Mouse (Mus musculus): ENCODE results near the gene Crcp. TPM values are rescaled to one million over a fixed set of nuclear protein-coding genes. Genes with fewer than 3 reads are reported as not detected.

Gene Crcp
- total and polyA plus RNA-seq, 3 experiments: 12.4 to 86.2 (median 45.0) TPM

DNA sequence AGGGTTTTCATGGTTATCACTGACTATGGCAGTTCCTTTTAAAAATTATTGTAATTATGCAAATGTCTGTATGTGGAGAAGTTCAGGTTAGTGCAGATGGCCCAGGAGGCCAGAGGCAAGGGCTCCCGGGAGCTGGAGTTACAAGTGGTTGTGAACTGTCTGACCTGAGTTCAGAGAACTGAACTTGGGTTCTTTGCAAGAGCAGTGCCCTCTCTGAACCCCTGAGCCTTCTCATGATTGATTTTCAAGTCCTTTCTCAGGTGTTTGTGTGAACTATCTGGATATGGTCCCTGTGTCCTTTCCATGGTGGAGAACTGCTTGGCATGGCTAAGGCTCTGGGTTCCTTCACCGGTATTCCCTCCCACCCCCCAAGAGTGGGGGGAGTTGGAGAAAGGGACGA, 14.7 kb downstream of the Crcp start:
- no peaks in the 10 kb centered on the region for H3K9me3 ChIP-seq (replicated peaks)
- no peaks in the 10 kb centered on the region for H3K27me3 ChIP-seq (ENCODE audit: insufficient read depth, low read length)
- no peak overlapping the region for H3K4me3 ChIP-seq (ENCODE audit: low read depth, low read length)
- no peak for TF ChIP-seq POLR2AphosphoS5 (IDR thresholded peaks at IDR 0.05; ENCODE audit: insufficient replicate concordance, low read depth, low read length)
- TF ChIP-seq TAL1 (conservative IDR thresholded peaks at IDR 0.05; ENCODE audit: low read depth, low read length): no peak
- no peak for TF ChIP-seq GATA1 (IDR thresholded peaks at IDR 0.05; ENCODE audit: borderline replicate concordance, low read length)
- no peak for TF ChIP-seq CTCF (IDR thresholded peaks at IDR 0.05; ENCODE audit: low read depth, low read length)
- TF ChIP-seq GATA2 (IDR thresholded peaks at IDR 0.05; ENCODE audit: borderline replicate concordance, low read depth, low read length): no peak
- ATAC-seq (ENCODE audit: extremely low read depth, insufficient number of reproducible peaks, low FRiP score, poor library complexity, severe bottlenecking) (no peak), DNase-seq (ENCODE audit: low spot score) (no peak)
- H3K36me3 ChIP-seq (replicated peaks): peaks cover 93% of the 10 kb centered on the region
- H3K4me1 ChIP-seq (ENCODE audit: insufficient read depth, low read depth, low read length): peaks cover 5% of the 10 kb centered on the region

DNA sequence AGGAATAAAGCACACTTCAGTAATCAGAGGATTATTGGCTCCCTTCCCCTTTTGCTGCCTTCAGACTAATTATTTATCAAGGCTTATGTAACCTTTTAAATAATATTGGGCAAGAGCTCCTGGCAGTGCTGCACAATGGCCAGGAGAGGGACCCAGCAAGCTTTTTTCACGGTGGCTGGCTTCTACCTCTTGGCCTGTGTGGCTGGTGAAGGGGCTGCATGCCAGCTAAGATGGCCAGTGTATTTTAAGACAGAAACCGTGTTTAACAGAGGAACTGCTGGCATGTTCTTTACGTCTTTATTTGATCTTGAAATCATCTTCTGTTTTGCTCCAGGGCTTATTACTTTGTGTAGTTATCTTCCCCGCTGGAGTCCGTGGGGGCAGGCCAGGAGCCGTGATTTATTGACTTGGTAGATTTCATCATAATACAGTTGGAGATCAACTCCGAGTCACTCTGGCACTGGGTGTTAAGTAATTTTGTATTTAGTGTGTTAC, 15.2 kb downstream of the Crcp start:
- H3K9me3 ChIP-seq (replicated peaks): no peaks in the 10 kb centered on the region
- ATAC-seq (ENCODE audit: extremely low read depth, insufficient number of reproducible peaks, low FRiP score, poor library complexity, severe bottlenecking) (no peak), DNase-seq (ENCODE audit: low spot score) (no peak)
- TF ChIP-seq TAL1 (conservative IDR thresholded peaks at IDR 0.05; ENCODE audit: low read depth, low read length) (no peak), CTCF (IDR thresholded peaks at IDR 0.05; ENCODE audit: low read depth, low read length) (no peak), POLR2AphosphoS5 (IDR thresholded peaks at IDR 0.05; ENCODE audit: insufficient replicate concordance, low read depth, low read length) (no peak), GATA1 (IDR thresholded peaks at IDR 0.05; ENCODE audit: borderline replicate concordance, low read length) (no peak), GATA2 (IDR thresholded peaks at IDR 0.05; ENCODE audit: borderline replicate concordance, low read depth, low read length) (no peak)
- no peak overlapping the region for H3K4me3 ChIP-seq (ENCODE audit: low read depth, low read length)
- no peaks in the 10 kb centered on the region for H3K27me3 ChIP-seq (ENCODE audit: insufficient read depth, low read length)
- H3K36me3 ChIP-seq (replicated peaks): peaks cover 96% of the 10 kb centered on the region
- H3K4me1 ChIP-seq (ENCODE audit: insufficient read depth, low read depth, low read length): peaks cover 5% of the 10 kb centered on the region

DNA sequence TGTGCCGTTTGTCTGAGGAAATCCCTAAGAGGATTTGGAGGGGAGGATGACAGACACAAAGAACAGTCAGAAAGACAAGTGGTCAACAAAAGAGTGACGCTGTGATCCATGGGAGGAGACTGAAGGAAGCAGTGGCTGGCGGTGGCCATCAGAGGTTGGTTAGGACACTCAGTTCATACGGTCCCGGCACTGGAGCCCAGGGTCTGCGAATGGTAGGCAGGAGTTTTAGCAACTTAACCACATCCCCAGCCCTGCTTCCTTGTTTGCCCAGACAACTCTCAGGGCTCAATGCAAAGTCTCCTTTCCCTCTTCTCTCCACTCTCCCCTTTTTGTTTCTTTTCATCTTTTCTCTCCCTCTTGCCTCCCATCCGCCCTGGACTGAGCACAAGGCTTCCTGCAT, 17.0 kb downstream of the Crcp start:
- ATAC-seq (ENCODE audit: extremely low read depth, insufficient number of reproducible peaks, low FRiP score, poor library complexity, severe bottlenecking): no peak
- DNase-seq (ENCODE audit: low spot score): no peak
- Histone ChIP-seq H3K9me3 (replicated peaks) (no peaks in the 10 kb centered on the region), H3K27me3 (ENCODE audit: insufficient read depth, low read length) (no peaks in the 10 kb centered on the region), H3K36me3 (replicated peaks) (peaks cover 94% of the 10 kb centered on the region), H3K4me1 (ENCODE audit: insufficient read depth, low read depth, low read length) (no peaks in the 10 kb centered on the region), H3K4me3 (ENCODE audit: low read depth, low read length) (no peak overlapping the region)
- TF ChIP-seq GATA2 (IDR thresholded peaks at IDR 0.05; ENCODE audit: borderline replicate concordance, low read depth, low read length): no peak
- no peak for TF ChIP-seq CTCF (IDR thresholded peaks at IDR 0.05; ENCODE audit: low read depth, low read length)
- TF ChIP-seq TAL1 (conservative IDR thresholded peaks at IDR 0.05; ENCODE audit: low read depth, low read length): no peak
- no peak for TF ChIP-seq GATA1 (IDR thresholded peaks at IDR 0.05; ENCODE audit: borderline replicate concordance, low read length)
- TF ChIP-seq POLR2AphosphoS5 (IDR thresholded peaks at IDR 0.05; ENCODE audit: insufficient replicate concordance, low read depth, low read length): no peak

DNA sequence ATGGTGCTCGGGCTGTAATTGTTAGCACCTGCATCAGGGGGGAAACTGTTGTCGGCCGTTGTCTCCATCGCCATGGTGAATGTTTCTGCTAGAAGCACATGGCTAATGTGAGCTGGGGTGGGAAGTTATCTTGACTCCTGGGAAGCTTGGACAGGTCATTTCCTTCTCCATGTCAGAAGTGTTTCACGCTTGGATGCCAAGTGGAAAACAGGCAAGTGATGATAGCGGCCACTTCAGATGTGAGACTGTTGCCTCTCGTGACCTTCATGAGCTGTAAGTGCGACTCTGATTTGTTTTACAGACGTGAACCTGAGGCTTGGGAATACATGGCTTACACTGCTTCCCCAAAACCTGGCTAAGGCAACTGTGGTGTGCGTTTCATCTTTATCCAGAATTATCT, 17.5 kb downstream of the Crcp start:
- Histone ChIP-seq H3K4me3 (ENCODE audit: low read depth, low read length) (no peak overlapping the region), H3K4me1 (ENCODE audit: insufficient read depth, low read depth, low read length) (no peaks in the 10 kb centered on the region), H3K27me3 (ENCODE audit: insufficient read depth, low read length) (no peaks in the 10 kb centered on the region), H3K9me3 (replicated peaks) (no peaks in the 10 kb centered on the region), H3K36me3 (replicated peaks) (peaks cover 94% of the 10 kb centered on the region)
- TF ChIP-seq POLR2AphosphoS5 (IDR thresholded peaks at IDR 0.05; ENCODE audit: insufficient replicate concordance, low read depth, low read length) (no peak), GATA2 (IDR thresholded peaks at IDR 0.05; ENCODE audit: borderline replicate concordance, low read depth, low read length) (no peak), TAL1 (conservative IDR thresholded peaks at IDR 0.05; ENCODE audit: low read depth, low read length) (no peak), GATA1 (IDR thresholded peaks at IDR 0.05; ENCODE audit: borderline replicate concordance, low read length) (no peak), CTCF (IDR thresholded peaks at IDR 0.05; ENCODE audit: low read depth, low read length) (no peak)
- no peak for ATAC-seq (ENCODE audit: extremely low read depth, insufficient number of reproducible peaks, low FRiP score, poor library complexity, severe bottlenecking)
- DNase-seq (ENCODE audit: low spot score): no peak

DNA sequence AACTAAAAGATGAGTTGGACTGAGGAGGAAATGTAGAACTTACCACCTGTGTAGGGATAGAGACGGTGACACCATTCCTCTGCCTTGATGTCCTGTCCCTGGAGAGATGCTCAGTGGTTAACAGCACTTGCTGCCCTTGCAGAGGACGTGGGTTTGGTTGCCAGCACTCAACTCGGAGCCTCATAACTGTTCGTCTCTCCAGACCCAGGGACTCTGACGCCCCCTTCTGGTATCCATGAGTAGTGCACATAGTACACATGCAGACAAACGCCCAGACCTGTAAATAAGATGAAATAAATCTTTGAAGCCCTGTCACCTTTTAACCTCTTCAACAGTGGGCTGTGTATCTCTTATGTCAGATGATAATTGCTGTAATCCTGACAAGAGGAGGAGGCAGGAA, 17.9 kb downstream of the Crcp start:
- no peaks in the 10 kb centered on the region for H3K9me3 ChIP-seq (replicated peaks)
- peak; percentile 48; the same call in 1 of the 2 replicates for TF ChIP-seq CTCF (IDR thresholded peaks at IDR 0.05; ENCODE audit: low read depth, low read length)
- no peak for TF ChIP-seq GATA1 (IDR thresholded peaks at IDR 0.05; ENCODE audit: borderline replicate concordance, low read length)
- DNase-seq (ENCODE audit: low spot score): no peak
- H3K36me3 ChIP-seq (replicated peaks): peaks cover 93% of the 10 kb centered on the region
- H3K27me3 ChIP-seq (ENCODE audit: insufficient read depth, low read length): no peaks in the 10 kb centered on the region
- no peak for ATAC-seq (ENCODE audit: extremely low read depth, insufficient number of reproducible peaks, low FRiP score, poor library complexity, severe bottlenecking)
- H3K4me3 ChIP-seq (ENCODE audit: low read depth, low read length): no peak overlapping the region
- H3K4me1 ChIP-seq (ENCODE audit: insufficient read depth, low read depth, low read length): no peaks in the 10 kb centered on the region

DNA sequence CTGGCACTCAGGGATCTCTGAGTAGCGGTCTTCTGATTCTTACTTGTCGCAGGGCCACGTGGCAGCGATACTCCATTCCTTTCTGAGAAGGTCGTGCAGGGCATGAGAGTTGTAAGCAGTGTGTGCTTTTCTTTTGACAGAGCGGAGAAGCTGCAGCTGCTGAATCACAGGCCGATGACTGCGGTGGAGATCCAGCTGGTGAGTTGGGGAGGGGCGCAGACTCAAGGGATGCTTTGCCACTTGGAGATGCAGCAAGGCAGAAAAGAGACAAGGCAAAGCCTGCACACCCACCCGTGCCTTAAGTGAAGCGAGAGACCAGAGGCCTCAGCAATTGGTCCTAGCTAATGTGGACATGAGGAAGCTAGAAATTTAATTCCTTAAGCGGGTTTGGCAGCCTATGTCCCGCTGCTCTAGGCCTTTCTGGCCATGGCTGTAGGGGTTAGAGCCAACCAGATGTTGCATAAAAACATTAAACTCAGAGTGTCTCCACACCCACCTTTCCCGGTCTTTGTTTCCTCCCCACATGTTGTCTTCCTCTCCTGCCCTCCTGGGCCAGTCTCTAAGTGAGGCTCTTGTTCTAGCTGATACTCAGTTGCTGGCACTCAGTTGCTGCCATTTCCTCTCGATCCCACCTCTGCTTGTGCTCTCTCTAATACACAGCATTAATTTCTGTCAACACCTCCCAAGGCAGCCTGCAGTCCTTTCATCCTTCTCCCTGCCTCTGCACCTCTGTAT, 19.9 kb downstream of the Crcp start:
- Histone ChIP-seq H3K4me1 (ENCODE audit: insufficient read depth, low read depth, low read length) (no peaks in the 10 kb centered on the region), H3K36me3 (replicated peaks) (peaks cover 90% of the 10 kb centered on the region), H3K4me3 (ENCODE audit: low read depth, low read length) (no peak overlapping the region), H3K27me3 (ENCODE audit: insufficient read depth, low read length) (no peaks in the 10 kb centered on the region), H3K9me3 (replicated peaks) (no peaks in the 10 kb centered on the region)
- ATAC-seq (ENCODE audit: extremely low read depth, insufficient number of reproducible peaks, low FRiP score, poor library complexity, severe bottlenecking): no peak
- TF ChIP-seq GATA1 (IDR thresholded peaks at IDR 0.05; ENCODE audit: borderline replicate concordance, low read length) (no peak), TAL1 (conservative IDR thresholded peaks at IDR 0.05; ENCODE audit: low read depth, low read length) (no peak), POLR2AphosphoS5 (IDR thresholded peaks at IDR 0.05; ENCODE audit: insufficient replicate concordance, low read depth, low read length) (no peak), GATA2 (IDR thresholded peaks at IDR 0.05; ENCODE audit: borderline replicate concordance, low read depth, low read length) (no peak), CTCF (IDR thresholded peaks at IDR 0.05; ENCODE audit: low read depth, low read length) (no peak)
- DNase-seq (ENCODE audit: low spot score): no peak

Data from G1E (cell line).